Comparison of ENCODE assay signal across 20 mouse cellular contexts in genomic region chr8:125493254-125493815, GRCm38 (mm10).
DNase-seq lines count a peak whose midpoint lies in the region; ATAC-seq and TF ChIP-seq lines count a peak whose summit lies in the region.
"Had no signal": no experiment of that assay in that cellular context is flagged by ENCODE, and none has a peak within 500 bp of the region (broad histone marks: within the 10 kb centered on the region; RNA-seq: fewer than 3 reads in every experiment).

No protein-coding gene starts in this region.

- H3K36me3 ChIP-seq in heart, embryonic 13.5 days: peaks cover 36% of the 10 kb centered on the region
- peaks cover 9% of the 10 kb centered on the region; the same call in 1 of the 2 replicates for H3K36me3 ChIP-seq in heart, embryonic 11.5 days (ENCODE audit: control insufficient read depth, insufficient read depth, low read length)
- peaks cover 22% of the 10 kb centered on the region; the same call in 1 of the 2 replicates for H3K36me3 ChIP-seq in lung, embryonic 14.5 days (ENCODE audit: insufficient read depth)

- no peak overlapping the region; the same call in 1 of the 2 replicates for H3K9ac ChIP-seq in heart, embryonic 13.5 days
- H3K9ac ChIP-seq in heart, embryonic 11.5 days (ENCODE audit: low read depth, low read length): no peak overlapping the region
- H3K9ac ChIP-seq in lung, embryonic 14.5 days: no peak overlapping the region

- DNase-seq in lung, embryonic 14.5 days: peak; percentile 29
- DNase-seq in lung, postnatal 14 days: no peak
- peak; percentile 29 for DNase-seq in right cerebral cortex, postnatal 25 days
- no peak for DNase-seq in right cerebral cortex, postnatal 36 days (ENCODE audit: low spot score in 2 of 2)
- peak; percentile 48 for DNase-seq in telencephalon, adult 2 months (ENCODE audit: low read depth, low spot score)
- no peak for DNase-seq in spleen, postnatal 10 days (ENCODE audit: low spot score in 2 of 2)
- DNase-seq: adrenal gland, postnatal 10 days; cerebellum, adult 18-20 months; cerebellum, adult 9-11 months; cerebellum, postnatal 36 days; gastrocnemius, postnatal 14 days; heart, adult 2 months; heart, postnatal 36 days had no signal

- peaks cover 75% of the 10 kb centered on the region for H3K4me1 ChIP-seq in heart, embryonic 13.5 days
- H3K4me1 ChIP-seq in heart, embryonic 11.5 days (ENCODE audit: control insufficient read depth, insufficient read depth, low read length): peaks cover 64% of the 10 kb centered on the region
- H3K4me1 ChIP-seq in lung, embryonic 14.5 days (ENCODE audit: insufficient read depth): peaks cover 6% of the 10 kb centered on the region; the same call in 1 of the 2 replicates

- H3K9me3 ChIP-seq in heart, embryonic 13.5 days: no peaks in the 10 kb centered on the region
- H3K9me3 ChIP-seq in heart, embryonic 11.5 days (replicated peaks; ENCODE audit: control insufficient read depth, low read length): no peaks in the 10 kb centered on the region
- no peaks in the 10 kb centered on the region for H3K9me3 ChIP-seq in lung, embryonic 14.5 days (ENCODE audit: low read depth, low read length)
- H3K9me3 ChIP-seq: embryonic facial prominence, embryonic 10.5 days; heart, embryonic 12.5 days had no signal

- H3K27me3 ChIP-seq in heart, embryonic 13.5 days (replicated peaks): no peaks in the 10 kb centered on the region
- H3K27me3 ChIP-seq in heart, embryonic 11.5 days (ENCODE audit: control insufficient read depth, insufficient read depth, low read length): no peaks in the 10 kb centered on the region
- H3K27me3 ChIP-seq in lung, embryonic 14.5 days (ENCODE audit: insufficient read depth, low read length): no peaks in the 10 kb centered on the region
- H3K27me3 ChIP-seq: CH12.LX; heart, embryonic 12.5 days had no signal

- no peak overlapping the region for H3K4me3 ChIP-seq in heart, embryonic 13.5 days
- H3K4me3 ChIP-seq in heart, embryonic 11.5 days (ENCODE audit: low read depth, low read length): no peak overlapping the region
- no peak overlapping the region for H3K4me3 ChIP-seq in lung, embryonic 14.5 days (ENCODE audit: low read depth, low read length)
- H3K4me3 ChIP-seq: embryonic facial prominence, embryonic 10.5 days; heart, adult 2 months; heart, embryonic 12.5 days had no signal

- TF ChIP-seq CTCF in lung, embryonic 14.5 days (IDR thresholded peaks at IDR 0.05; ENCODE audit: low read depth): no peak

- ATAC-seq in heart, embryonic 13.5 days (ENCODE audit: extremely low read depth, insufficient number of reproducible peaks, low FRiP score, low TSS enrichment): no peak
- ATAC-seq in heart, embryonic 11.5 days (replicated peaks; ENCODE audit: insufficient number of reproducible peaks, low FRiP score, low TSS enrichment): no peak
- no peak for ATAC-seq in lung, embryonic 14.5 days (ENCODE audit: insufficient read depth)
- ATAC-seq: forebrain, embryonic 14.5 days; hindbrain, postnatal 0 days had no signal

- H3K4me2 ChIP-seq in heart, embryonic 13.5 days: no peak overlapping the region
- no peak overlapping the region for H3K4me2 ChIP-seq in heart, embryonic 11.5 days
- no peak overlapping the region for H3K4me2 ChIP-seq in lung, embryonic 14.5 days
- H3K4me2 ChIP-seq: heart, embryonic 12.5 days had no signal

- 43% methylated on average over 6 of the region's 6 CpGs for WGBS in heart, embryonic 13.5 days
- WGBS in heart, embryonic 11.5 days (ENCODE audit: insufficient replicate concordance): 53% methylated on average over 6 of the region's 6 CpGs
- 38% methylated on average over 6 of the region's 6 CpGs for WGBS in lung, embryonic 14.5 days

- H3K27ac ChIP-seq in heart, embryonic 13.5 days (replicated peaks): 0 out of 2 replicates have a peak overlapping the region, but pooled peaks have one; percentile 39
- no peak overlapping the region for H3K27ac ChIP-seq in heart, embryonic 11.5 days (ENCODE audit: low read depth, low read length)
- H3K27ac ChIP-seq in lung, embryonic 14.5 days (ENCODE audit: low read depth): no peak overlapping the region
- H3K27ac ChIP-seq: embryonic facial prominence, embryonic 10.5 days; heart, adult 2 months; hindbrain, postnatal 0 days had no signal

Comparison
In these comparisons a context has a peak if more than half of its experiments do, and no peak if none do; other contexts are left out.
1. DNase-seq: peak in lung, embryonic 14.5 days (single experiment), right cerebral cortex, postnatal 25 days (single experiment) and telencephalon, adult 2 months (single experiment); none in lung, postnatal 14 days (single experiment), right cerebral cortex, postnatal 36 days (0 of 2) and spleen, postnatal 10 days (0 of 2).